Mouse (Mus musculus): ENCODE data around the gene Sf3b1. TPM values are rescaled to one million over a fixed set of nuclear protein-coding genes. Genes with fewer than 3 reads are reported as not detected.
"Not testable (repeated sequence)": the region's sequence is repeated elsewhere in the genome, so short reads cannot be mapped to it uniquely, and the experiment has no call there.

Gene Sf3b1
- total and polyA plus RNA-seq, 2 experiments from 2014 or later, result 308 to 311 TPM

GRCm38 (mm10) chr1:55027966-55028365 is 685 bp upstream of the Sf3b1 start:
- ATAC-seq, result no peak
- 87% methylated on average over 1 of the region's 1 CpGs for WGBS
- DNase-seq, result no peak
- Histone ChIP-seq H3K4me3 (ENCODE audit: low read depth, low read length) (peak overlapping the region; percentile 80; the same call in 1 of the 2 replicates), H3K4me1 (ENCODE audit: insufficient read depth) (peaks cover 7% of the 10 kb centered on the region; the same call in 1 of the 2 replicates), H3K9ac (peak overlapping the region; percentile 95; the same call in 1 of the 2 replicates), H3K4me2 (ENCODE audit: low read depth) (peak overlapping the region; percentile 48; the same call in 1 of the 2 replicates), H3K36me3 (ENCODE audit: insufficient read depth) (no peaks in the 10 kb centered on the region), H3K27ac (ENCODE audit: low read depth, low read length) (no peak overlapping the region), H3K27me3 (ENCODE audit: insufficient read depth, low read length) (no peaks in the 10 kb centered on the region), H3K9me3 (ENCODE audit: low read length) (no peaks in the 10 kb centered on the region)
- no peak for TF ChIP-seq CTCF (IDR thresholded peaks at IDR 0.05; ENCODE audit: low read depth)

- Histone ChIP-seq H3K27ac (ENCODE audit: low read depth, low read length) (peak overlapping the region; percentile 95), H3K27me3 (ENCODE audit: insufficient read depth, low read length) (no peaks in the 10 kb centered on the region), H3K4me1 (ENCODE audit: insufficient read depth) (peaks cover 7% of the 10 kb centered on the region; the same call in 1 of the 2 replicates), H3K4me3 (ENCODE audit: low read depth, low read length) (peak overlapping the region; percentile 80), H3K9me3 (ENCODE audit: low read length) (no peaks in the 10 kb centered on the region), H3K4me2 (ENCODE audit: low read depth) (peak overlapping the region; percentile 72), H3K36me3 (ENCODE audit: insufficient read depth) (no peaks in the 10 kb centered on the region), H3K9ac (peak overlapping the region; percentile 95)
- DNase-seq, result no peak
- TF ChIP-seq CTCF (IDR thresholded peaks at IDR 0.05; ENCODE audit: low read depth), result no peak
- WGBS, result under 1% methylated on average over 55 of the region's 55 CpGs
- peak; percentile 69 for ATAC-seq
These were observed 633 bp downstream of the Sf3b1 start for GRCm38 (mm10) chr1:55026444-55027252.

- DNase-seq, result peak; percentile 26
- ATAC-seq, result no peak
- 16% methylated on average over 10 of the region's 10 CpGs for WGBS
- no peaks in the 10 kb centered on the region for H3K9me3 ChIP-seq (ENCODE audit: low read length)
- TF ChIP-seq CTCF (IDR thresholded peaks at IDR 0.05; ENCODE audit: low read depth), result no peak
- H3K4me3 ChIP-seq (ENCODE audit: low read depth, low read length), result peak overlapping the region; percentile 80
- peak overlapping the region; percentile 95 for H3K9ac ChIP-seq
- H3K4me2 ChIP-seq (ENCODE audit: low read depth), result peak overlapping the region; percentile 72
- no peaks in the 10 kb centered on the region for H3K36me3 ChIP-seq (ENCODE audit: insufficient read depth)
- peaks cover 7% of the 10 kb centered on the region; the same call in 1 of the 2 replicates for H3K4me1 ChIP-seq (ENCODE audit: insufficient read depth)
- H3K27me3 ChIP-seq (ENCODE audit: insufficient read depth, low read length), result no peaks in the 10 kb centered on the region
- peak overlapping the region; percentile 42; the same call in 1 of the 2 replicates for H3K27ac ChIP-seq (ENCODE audit: low read depth, low read length)
These were observed 1.4 kb downstream of the Sf3b1 start for GRCm38 (mm10) chr1:55025656-55026430.

- Histone ChIP-seq H3K4me1 (ENCODE audit: insufficient read depth) (peaks cover 7% of the 10 kb centered on the region; the same call in 1 of the 2 replicates), H3K9ac (no peak overlapping the region), H3K9me3 (ENCODE audit: low read length) (no peaks in the 10 kb centered on the region), H3K27ac (ENCODE audit: low read depth, low read length) (no peak overlapping the region), H3K4me3 (ENCODE audit: low read depth, low read length) (no peak overlapping the region), H3K27me3 (ENCODE audit: insufficient read depth, low read length) (no peaks in the 10 kb centered on the region), H3K36me3 (ENCODE audit: insufficient read depth) (peaks cover 14% of the 10 kb centered on the region), H3K4me2 (ENCODE audit: low read depth) (no peak overlapping the region)
- DNase-seq, result no peak
- no peak for TF ChIP-seq CTCF (IDR thresholded peaks at IDR 0.05; ENCODE audit: low read depth)
- ATAC-seq, result no peak
These were observed 5.4 kb downstream of the Sf3b1 start for GRCm38 (mm10) chr1:55021907-55022306.

GRCm38 (mm10) chr1:55012513-55012912 is 14.8 kb downstream of the Sf3b1 start:
- Histone ChIP-seq H3K9ac (no peak overlapping the region), H3K4me3 (ENCODE audit: low read depth, low read length) (no peak overlapping the region), H3K27ac (ENCODE audit: low read depth, low read length) (no peak overlapping the region), H3K27me3 (ENCODE audit: insufficient read depth, low read length) (no peaks in the 10 kb centered on the region), H3K36me3 (ENCODE audit: insufficient read depth) (peaks cover 45% of the 10 kb centered on the region), H3K9me3 (ENCODE audit: low read length) (no peaks in the 10 kb centered on the region), H3K4me1 (ENCODE audit: insufficient read depth) (no peaks in the 10 kb centered on the region), H3K4me2 (ENCODE audit: low read depth) (no peak overlapping the region)
- DNase-seq (no peak), ATAC-seq (0 out of 2 replicates have a peak, but pooled peaks have one; percentile 27)
- no peak; the same call in 1 of the 2 replicates for TF ChIP-seq CTCF (IDR thresholded peaks at IDR 0.05; ENCODE audit: low read depth)
- WGBS, result 49% methylated on average over 3 of the region's 3 CpGs

GRCm38 (mm10) chr1:55008313-55008712 is 19.0 kb downstream of the Sf3b1 start:
- 92% methylated on average over 2 of the region's 2 CpGs for WGBS
- not testable (repeated sequence) for H3K9me3 ChIP-seq (ENCODE audit: low read length)

More at GRCm38 (mm10) chr1:55008313-55008712, 19.0 kb downstream of the Sf3b1 start:
- not testable (repeated sequence) for DNase-seq; ATAC-seq; H3K27ac ChIP-seq (ENCODE audit: low read depth, low read length); H3K27me3 ChIP-seq (ENCODE audit: insufficient read depth, low read length); H3K4me1 ChIP-seq (ENCODE audit: insufficient read depth); H3K9ac ChIP-seq; H3K4me2 ChIP-seq (ENCODE audit: low read depth); H3K4me3 ChIP-seq (ENCODE audit: low read depth, low read length)
- H3K36me3 ChIP-seq (ENCODE audit: insufficient read depth), result peaks cover 42% of the 10 kb centered on the region
